Mouse (Mus musculus) E14TG2a.4 (cell line): ENCODE results near the gene Tent5a.
A peak's percentile ranks its signal among the peaks of the same experiment; 100 is the strongest.

Experiments used
- H3K27me3 ChIP-seq: 2 replicates; pipeline ENCODE4 v1.6.1; 2014; ENCODE audit warnings: low read length, control low read depth; ENCODE audit not compliant: insufficient read depth
- H3K36me3 ChIP-seq: 2 replicates; pipeline ENCODE4 v1.6.1; 2014; ENCODE audit warnings: low read length, control low read depth; ENCODE audit not compliant: insufficient read depth
- H3K4me1 ChIP-seq: replicated peaks from 2 replicates; pipeline ENCODE4 v1.6.1; 2014; ENCODE audit warnings: low read depth, low read length, control low read depth
- H3K4me3 ChIP-seq: replicated peaks from 2 replicates; pipeline ENCODE4 v1.5.1; 2014; ENCODE audit warnings: mild to moderate bottlenecking, low read length
- H3K9me3 ChIP-seq: 2 replicates; pipeline ENCODE4 v1.6.1; 2014; ENCODE audit warnings: low read length, control low read depth
- CTCF ChIP-seq: conservative IDR thresholded peaks from 2 replicates; pipeline ENCODE4 v1.5.1; 2014; ENCODE audit warnings: low read length
- NANOG ChIP-seq: IDR thresholded peaks from 2 replicates; pipeline ENCODE4 v1.6.1; 2014; ENCODE audit warnings: borderline replicate concordance, low read length, mixed read lengths
- POU5F1 ChIP-seq: IDR thresholded peaks from 2 replicates; pipeline ENCODE4 v1.6.1; 2014; ENCODE audit warnings: low read length, borderline replicate concordance

Gene Tent5a

DNA sequence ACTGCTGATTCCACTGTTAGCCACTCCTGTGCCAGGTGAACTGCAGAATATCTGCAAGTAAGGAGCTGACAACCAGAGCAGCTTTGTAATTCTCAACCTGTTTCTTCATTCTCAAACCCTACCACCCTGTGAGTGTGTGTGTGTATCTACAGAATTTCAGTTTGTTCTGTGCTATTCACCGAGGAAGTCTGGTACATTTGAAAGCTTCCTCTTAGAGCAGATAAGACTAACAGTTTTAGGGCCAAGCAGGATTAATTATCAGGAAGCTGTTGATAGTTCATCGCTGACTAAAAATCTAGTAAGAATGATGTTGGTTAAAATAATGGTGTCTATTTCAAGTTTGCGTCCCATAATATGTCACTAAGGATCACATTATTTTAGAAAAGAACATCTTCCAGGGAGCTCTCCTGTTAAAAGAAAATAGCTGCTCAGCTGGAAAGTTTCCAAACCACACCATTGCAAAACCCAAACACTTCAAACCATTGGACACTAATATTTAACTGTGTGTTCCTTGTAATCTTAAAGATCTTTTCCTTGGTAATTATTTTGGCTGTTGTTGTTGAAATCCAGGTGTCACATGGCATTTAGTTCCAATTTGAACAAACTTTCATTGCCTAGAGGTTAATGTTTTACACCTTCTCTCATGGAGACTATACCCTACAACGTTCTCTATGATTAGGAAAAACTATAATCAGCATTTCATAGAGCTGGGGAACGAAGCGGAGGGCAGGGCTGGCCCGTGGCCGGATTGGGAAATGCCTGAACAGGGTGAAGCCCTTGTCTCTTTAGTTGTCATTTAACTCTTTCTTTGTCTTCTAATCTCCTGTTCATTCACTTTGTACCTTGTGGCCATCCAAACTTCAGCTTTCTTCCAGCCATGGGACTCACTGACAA lies 16.0 kb upstream of the Tent5a start:
- Histone ChIP-seq H3K36me3 (no peaks in the 10 kb centered on the region), H3K4me3 (no peak overlapping the region), H3K9me3 (no peaks in the 10 kb centered on the region), H3K27me3 (no peaks in the 10 kb centered on the region), H3K4me1 (no peaks in the 10 kb centered on the region)
- no peak for TF ChIP-seq CTCF
- TF ChIP-seq POU5F1: no peak
- TF ChIP-seq NANOG: no peak

DNA sequence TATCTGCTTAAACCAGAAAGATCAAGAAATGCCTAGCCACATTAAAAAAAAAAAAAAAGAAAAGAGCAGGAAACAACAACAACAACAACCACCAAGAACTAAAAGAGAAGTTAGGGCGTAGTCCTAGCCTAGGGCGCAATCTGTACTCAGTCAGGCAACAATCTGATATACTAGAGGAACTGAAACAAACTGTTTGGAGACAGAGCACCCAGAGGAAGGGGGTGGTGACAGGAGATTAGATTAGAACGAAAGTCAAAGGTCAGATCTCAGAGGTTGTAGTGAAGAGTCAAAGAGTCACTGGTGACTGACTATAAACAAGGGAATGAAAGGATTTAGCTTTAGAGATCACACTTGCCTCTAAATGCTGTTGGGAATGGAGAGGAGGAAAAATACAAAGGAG lies 13.2 kb upstream of the Tent5a start:
- Histone ChIP-seq H3K4me1 (no peaks in the 10 kb centered on the region), H3K27me3 (no peaks in the 10 kb centered on the region), H3K4me3 (no peak overlapping the region), H3K36me3 (no peaks in the 10 kb centered on the region), H3K9me3 (no peaks in the 10 kb centered on the region)
- TF ChIP-seq POU5F1 (no peak), NANOG (no peak), CTCF (no peak)

DNA sequence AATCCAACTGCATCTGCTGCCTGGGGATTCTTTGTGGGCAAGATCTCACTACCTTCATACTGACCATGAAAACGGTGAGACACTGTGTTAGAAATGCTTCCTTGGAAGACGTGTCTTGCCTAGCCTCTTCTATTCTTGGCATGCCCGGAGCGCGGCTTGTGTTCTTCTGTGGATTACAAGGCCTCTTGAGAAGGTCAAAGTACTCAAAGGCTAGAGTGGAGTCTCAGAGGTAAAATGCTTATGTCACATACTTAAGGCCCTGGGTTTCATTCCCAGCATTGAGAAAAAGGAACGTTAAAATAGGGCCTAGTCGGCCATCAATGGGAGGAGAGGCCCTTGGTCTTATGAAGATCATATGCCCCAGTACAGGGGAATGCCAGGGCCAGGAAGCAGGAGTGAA lies 8.9 kb upstream of the Tent5a start:
- no peak for TF ChIP-seq POU5F1
- TF ChIP-seq NANOG: no peak
- no peak for TF ChIP-seq CTCF
- H3K36me3 ChIP-seq: no peaks in the 10 kb centered on the region
- H3K27me3 ChIP-seq: no peaks in the 10 kb centered on the region
- H3K9me3 ChIP-seq: no peaks in the 10 kb centered on the region
- no peak overlapping the region for H3K4me3 ChIP-seq
- no peaks in the 10 kb centered on the region for H3K4me1 ChIP-seq

DNA sequence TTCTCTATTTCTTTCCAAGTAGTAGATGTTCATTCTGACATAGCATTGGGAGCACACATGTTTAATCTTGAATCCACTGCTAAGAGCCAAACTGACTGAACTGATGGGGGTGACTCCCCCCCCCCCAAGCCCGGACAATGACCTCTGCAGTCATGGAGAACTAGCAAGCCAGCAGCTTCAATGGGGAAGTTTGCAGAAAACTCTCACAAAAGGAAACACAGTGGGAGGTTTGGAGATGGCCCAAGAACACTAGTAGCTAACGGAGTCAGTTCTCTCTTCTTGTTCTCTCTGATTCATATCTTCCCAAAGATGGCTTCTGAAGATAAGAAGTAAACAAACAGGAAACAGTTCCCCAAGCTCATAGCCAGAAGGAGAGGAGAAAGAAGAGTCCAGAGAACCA lies 4.4 kb upstream of the Tent5a start:
- H3K9me3 ChIP-seq: no peaks in the 10 kb centered on the region
- H3K36me3 ChIP-seq: no peaks in the 10 kb centered on the region
- TF ChIP-seq POU5F1 (no peak), NANOG (no peak), CTCF (no peak)
- H3K4me3 ChIP-seq: no peak overlapping the region
- H3K4me1 ChIP-seq: peaks cover 5% of the 10 kb centered on the region; the same call in 1 of the 2 replicates
- H3K27me3 ChIP-seq: peaks cover 28% of the 10 kb centered on the region

DNA sequence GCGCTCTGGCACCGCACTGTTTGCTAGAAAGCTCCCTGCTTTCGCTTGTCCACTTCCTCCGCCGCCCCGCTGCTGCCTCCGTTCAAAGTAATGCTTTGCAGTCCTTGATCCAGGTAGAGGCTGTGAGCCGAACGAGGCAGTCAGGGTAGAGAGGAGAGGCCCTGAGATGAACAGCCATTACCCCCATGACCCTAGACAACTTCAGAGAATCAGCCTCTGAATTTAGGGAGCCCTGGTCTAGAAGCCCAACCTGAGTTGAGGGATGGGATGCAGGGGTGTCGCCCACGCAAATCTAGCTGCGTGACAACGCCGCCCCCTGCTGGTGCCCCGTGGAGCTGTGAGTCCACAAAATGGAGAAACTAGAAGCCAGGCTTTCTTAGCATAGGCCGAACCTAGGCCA lies 1.1 kb upstream of the Tent5a start:
- TF ChIP-seq POU5F1 (no peak), CTCF (peak; percentile 75), NANOG (no peak)
- peaks cover 10% of the 10 kb centered on the region for H3K4me1 ChIP-seq
- no peaks in the 10 kb centered on the region for H3K9me3 ChIP-seq

DNA sequence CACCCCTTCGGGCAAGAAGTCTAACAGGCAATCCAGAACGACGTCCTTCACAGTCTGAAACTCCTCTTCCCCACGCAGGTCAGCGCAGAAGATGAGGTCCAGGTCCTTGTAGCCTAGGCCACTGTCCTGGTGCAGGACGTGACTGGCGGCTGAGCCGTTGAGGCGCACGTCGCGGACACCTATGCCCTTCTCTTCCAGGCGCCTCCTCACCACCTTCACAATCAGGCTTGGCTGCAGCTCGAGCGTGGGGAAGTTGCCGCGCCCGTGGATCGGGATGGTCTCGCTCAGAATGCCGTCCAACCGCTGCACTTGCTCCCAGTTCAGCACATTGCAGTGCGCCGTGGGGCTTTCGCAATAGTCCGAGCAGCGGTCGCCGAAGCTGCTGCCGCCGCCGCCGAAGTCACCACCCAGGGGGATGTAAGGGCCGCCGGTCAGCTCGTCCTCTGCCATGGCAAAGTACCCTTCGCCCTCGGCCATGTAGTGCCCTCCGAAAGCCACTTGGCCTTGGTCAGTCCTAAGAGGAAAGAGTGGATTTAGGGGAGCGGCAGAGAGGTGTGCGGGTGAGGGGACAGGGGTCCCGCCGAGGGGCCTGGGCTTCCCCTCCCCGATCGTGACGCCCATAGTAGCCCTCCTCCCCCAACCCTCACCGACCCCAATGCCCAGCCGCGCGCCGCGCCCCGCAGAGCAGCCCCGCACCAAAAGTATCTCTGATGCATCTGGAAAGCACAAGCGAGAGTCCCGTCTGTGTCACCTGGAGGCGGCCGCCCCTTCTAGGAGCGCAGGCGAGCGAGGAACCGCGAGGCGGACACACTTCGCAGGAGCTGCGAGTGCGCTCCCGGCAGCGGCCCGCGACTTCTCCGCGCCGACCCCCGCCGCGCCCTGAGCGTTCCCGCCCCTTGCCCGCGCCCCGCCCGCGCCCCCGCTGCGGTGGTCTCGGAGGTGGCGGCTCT lies 581 bp downstream of the Tent5a start:
- peak overlapping the region; percentile 82 for H3K4me3 ChIP-seq
- TF ChIP-seq POU5F1: no peak
- no peak for TF ChIP-seq NANOG
- no peak for TF ChIP-seq CTCF
- peaks cover 57% of the 10 kb centered on the region for H3K27me3 ChIP-seq
- peaks cover 10% of the 10 kb centered on the region for H3K4me1 ChIP-seq
- no peaks in the 10 kb centered on the region for H3K9me3 ChIP-seq
- H3K36me3 ChIP-seq: no peaks in the 10 kb centered on the region

More for the DNA sequence above, 1.1 kb upstream of the Tent5a start:
- Histone ChIP-seq H3K36me3 (no peaks in the 10 kb centered on the region), H3K27me3 (peaks cover 57% of the 10 kb centered on the region), H3K4me3 (peak overlapping the region; percentile 82)

DNA sequence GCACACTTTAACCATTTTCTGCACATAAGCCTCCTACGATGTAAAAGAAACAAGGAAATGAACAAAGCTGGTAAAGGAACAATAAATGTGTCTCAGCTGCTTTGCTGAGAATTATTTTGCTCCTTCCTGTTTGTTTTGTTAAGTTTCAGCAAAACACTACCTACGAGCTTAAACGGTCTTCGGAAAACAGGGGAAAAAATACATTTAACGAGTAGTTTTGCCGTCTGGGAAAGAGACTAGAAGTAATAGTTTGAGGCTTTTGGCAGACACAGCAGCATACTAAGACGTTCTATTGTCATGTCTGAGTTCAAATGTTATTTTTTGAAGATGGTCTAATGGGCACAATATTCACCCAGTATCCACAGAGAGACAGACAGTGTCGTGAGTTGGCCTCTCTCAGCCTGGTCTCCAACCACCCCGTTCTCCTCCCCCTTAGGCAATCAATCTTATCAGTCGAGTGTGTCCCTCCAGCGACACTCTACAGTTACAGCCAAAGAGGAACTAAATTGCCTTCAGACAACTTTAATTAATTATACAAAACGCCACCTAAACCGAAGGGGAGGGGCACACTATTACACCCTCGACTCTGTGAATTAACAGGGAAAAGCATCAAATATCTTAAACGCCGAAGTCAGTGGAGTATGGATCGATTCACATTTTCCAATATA lies 1.8 kb downstream of the Tent5a start:
- peaks cover 57% of the 10 kb centered on the region for H3K27me3 ChIP-seq
- H3K9me3 ChIP-seq: no peaks in the 10 kb centered on the region
- H3K36me3 ChIP-seq: no peaks in the 10 kb centered on the region
- TF ChIP-seq CTCF: no peak
- TF ChIP-seq NANOG: no peak
- no peak for TF ChIP-seq POU5F1
- H3K4me3 ChIP-seq: no peak overlapping the region
- H3K4me1 ChIP-seq: peaks cover 10% of the 10 kb centered on the region

DNA sequence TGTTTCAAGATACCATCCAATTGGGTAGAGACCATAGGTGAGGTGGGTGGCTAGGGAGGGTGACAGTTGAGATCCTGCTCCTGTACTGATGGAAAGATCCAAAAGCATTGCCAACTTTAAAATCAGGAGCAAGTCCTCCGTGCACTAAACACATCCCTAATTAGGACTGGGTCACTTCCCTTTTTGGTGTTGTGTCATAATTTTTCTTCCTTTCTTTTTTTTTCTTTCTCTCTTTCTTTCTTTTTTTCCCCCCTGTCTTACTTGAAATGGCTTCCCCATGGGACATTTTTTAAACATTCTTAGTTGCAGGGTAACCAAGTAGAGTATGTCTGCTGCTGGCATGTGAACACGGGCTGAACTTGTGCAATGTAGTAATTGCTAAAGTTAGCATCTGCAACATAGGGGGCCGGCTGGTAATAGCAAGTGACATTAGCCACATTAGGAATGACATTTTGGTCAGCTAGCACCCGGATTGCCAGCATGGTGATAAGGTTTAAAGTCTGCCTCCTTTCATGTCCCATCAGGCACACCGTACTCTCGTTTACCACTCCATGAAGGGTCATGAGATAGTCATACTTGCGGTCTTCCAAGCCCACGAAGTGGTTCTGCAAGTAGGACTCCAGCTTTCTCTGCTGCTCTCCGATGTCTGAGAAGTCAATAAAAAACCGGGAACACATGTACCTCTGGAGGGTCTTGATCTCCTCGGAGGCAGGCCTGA lies 2.8 kb downstream of the Tent5a start:
- H3K27me3 ChIP-seq: peaks cover 51% of the 10 kb centered on the region
- H3K9me3 ChIP-seq: no peaks in the 10 kb centered on the region
- H3K36me3 ChIP-seq: no peaks in the 10 kb centered on the region
- peaks cover 10% of the 10 kb centered on the region for H3K4me1 ChIP-seq
- H3K4me3 ChIP-seq: no peak overlapping the region
- no peak for TF ChIP-seq NANOG
- no peak for TF ChIP-seq CTCF
- no peak for TF ChIP-seq POU5F1
